Mouse (Mus musculus): ENCODE measurements around the gene Defb20. TPM values are rescaled to one million over a fixed set of nuclear protein-coding genes. Genes with fewer than 3 reads are reported as not detected.

Defb20 gene
- polyA plus RNA-seq, 2 experiments: not detected

- Histone ChIP-seq H3K4me2 (replicated peaks; ENCODE audit: low read depth, low read length, severe bottlenecking) (no peak overlapping the region), H3K4me1 (ENCODE audit: control insufficient read depth, insufficient read depth, low read length) (no peaks in the 10 kb centered on the region), H3K36me3 (ENCODE audit: control insufficient read depth, insufficient read depth, low read length) (no peaks in the 10 kb centered on the region), H3K27ac (replicated peaks; ENCODE audit: low read depth, low read length) (no peak overlapping the region), H3K27me3 (ENCODE audit: control insufficient read depth, insufficient read depth, low read length) (no peaks in the 10 kb centered on the region), H3K9me3 (ENCODE audit: control insufficient read depth, low read length) (no peaks in the 10 kb centered on the region), H3K9ac (ENCODE audit: low read depth, low read length, severe bottlenecking) (no peak overlapping the region), H3K4me3 (replicated peaks; ENCODE audit: low read length) (no peak overlapping the region)
- TF ChIP-seq POLR2A (IDR thresholded peaks at IDR 0.05; ENCODE audit: borderline replicate concordance, extremely low read depth, insufficient read depth, insufficient read length): no peak
- peak; percentile 23 for DNase-seq (ENCODE audit: low spot score)
- 36% methylated on average over 4 of the region's 4 CpGs for WGBS
- ATAC-seq (ENCODE audit: low FRiP score, low read depth): peak; percentile 75; the same call in 1 of the 2 replicates
These were observed 39.2 kb downstream of the Defb20 start for GRCm38 (mm10) chr2:152516084-152516483.

- Histone ChIP-seq H3K9ac (ENCODE audit: low read depth, low read length, severe bottlenecking) (no peak within 1 kb of the TSS), H3K27me3 (ENCODE audit: control insufficient read depth, insufficient read depth, low read length) (no peaks in the 10 kb centered on the region), H3K27ac (replicated peaks; ENCODE audit: low read depth, low read length) (no peak within 1 kb of the TSS), H3K4me2 (replicated peaks; ENCODE audit: low read depth, low read length, severe bottlenecking) (no peak within 1 kb of the TSS), H3K36me3 (ENCODE audit: control insufficient read depth, insufficient read depth, low read length) (no peaks in the 10 kb centered on the region), H3K4me3 (replicated peaks; ENCODE audit: low read length) (no peak within 1 kb of the TSS), H3K4me1 (ENCODE audit: control insufficient read depth, insufficient read depth, low read length) (no peaks in the 10 kb centered on the region), H3K9me3 (ENCODE audit: control insufficient read depth, low read length) (no peaks in the 10 kb centered on the region)
- DNase-seq (ENCODE audit: low spot score) (no peak), ATAC-seq (ENCODE audit: low FRiP score, low read depth) (no peak)
- no peak for TF ChIP-seq POLR2A (IDR thresholded peaks at IDR 0.05; ENCODE audit: borderline replicate concordance, extremely low read depth, insufficient read depth, insufficient read length)
- 68% methylated on average over 4 of the region's 4 CpGs for WGBS
These were observed 41.1 kb downstream of the Defb20 start, which contains the start of gene Defb28 for GRCm38 (mm10) chr2:152517981-152518380. Defb28 (plus strand) TSS chr2:152518255.

Other genes starting within 250 kb of the Defb20 start
- gene Tbc1d20, start 183.2 kb upstream of the Defb20 start, polyA plus RNA-seq (2012; rRNA removed): 63.1 and 71.2 TPM in 2 replicates
- 32.0 and 39.3 TPM in 2 replicates for gene Tbc1d20, start 183.2 kb upstream of the Defb20 start, polyA plus RNA-seq (2014; fragmentation: Nextera tagmentation; extraction: Ambion mirVana)
- 219 and 287 TPM in 2 replicates for gene Rbck1, start 144.4 kb upstream of the Defb20 start, polyA plus RNA-seq (2012; rRNA removed)
- gene Rbck1, start 144.4 kb upstream of the Defb20 start, polyA plus RNA-seq (2014; fragmentation: Nextera tagmentation; extraction: Ambion mirVana): 89.5 and 94.1 TPM in 2 replicates
- 0.77 and 0.99 TPM in 2 replicates for gene Trib3, start 133.0 kb upstream of the Defb20 start, polyA plus RNA-seq (2012; rRNA removed)
- gene Trib3, start 133.0 kb upstream of the Defb20 start, polyA plus RNA-seq (2014; fragmentation: Nextera tagmentation; extraction: Ambion mirVana): 1.2 and 1.4 TPM in 2 replicates
- 3.6 and 4.9 TPM in 2 replicates for gene Nrsn2, start 100.4 kb upstream of the Defb20 start, polyA plus RNA-seq (2012; rRNA removed)
- 2.5 and 2.7 TPM in 2 replicates for gene Nrsn2, start 100.4 kb upstream of the Defb20 start, polyA plus RNA-seq (2014; fragmentation: Nextera tagmentation; extraction: Ambion mirVana)
- gene Sox12, start 79.0 kb upstream of the Defb20 start, polyA plus RNA-seq (2012; rRNA removed): 48.8 and 60.7 TPM in 2 replicates
- gene Sox12, start 79.0 kb upstream of the Defb20 start, polyA plus RNA-seq (2014; fragmentation: Nextera tagmentation; extraction: Ambion mirVana): 13.5 and 17.1 TPM in 2 replicates
- gene Zcchc3, start 62.0 kb upstream of the Defb20 start, polyA plus RNA-seq (2012; rRNA removed): 33.5 and 35.6 TPM in 2 replicates
- gene Zcchc3, start 62.0 kb upstream of the Defb20 start, polyA plus RNA-seq (2014; fragmentation: Nextera tagmentation; extraction: Ambion mirVana): 38.1 and 47.0 TPM in 2 replicates
- gene 6820408C15Rik, start 61.5 kb upstream of the Defb20 start, polyA plus RNA-seq (2012; rRNA removed): 0.28 and 0.41 TPM in 2 replicates
- 0.18 and 0.30 TPM in 2 replicates for gene 6820408C15Rik, start 61.5 kb upstream of the Defb20 start, polyA plus RNA-seq (2014; fragmentation: Nextera tagmentation; extraction: Ambion mirVana)
- not detected in 2 replicates for gene Defb23, start 12.4 kb upstream of the Defb20 start, polyA plus RNA-seq (2012; rRNA removed)
- gene Defb23, start 12.4 kb upstream of the Defb20 start, polyA plus RNA-seq (2014; fragmentation: Nextera tagmentation; extraction: Ambion mirVana): not detected in 2 replicates
- gene Defb22, start 13.1 kb downstream of the Defb20 start, polyA plus RNA-seq (2012; rRNA removed): 0.13 TPM in 1 of 2 replicates, not detected in the other
- gene Defb22, start 13.1 kb downstream of the Defb20 start, polyA plus RNA-seq (2014; fragmentation: Nextera tagmentation; extraction: Ambion mirVana): not detected in 2 replicates
- not detected in 2 replicates for gene Defb26, start 34.6 kb downstream of the Defb20 start, polyA plus RNA-seq (2012; rRNA removed)
- gene Defb26, start 34.6 kb downstream of the Defb20 start, polyA plus RNA-seq (2014; fragmentation: Nextera tagmentation; extraction: Ambion mirVana): not detected in 2 replicates
- gene Defb28, start 41.2 kb downstream of the Defb20 start, polyA plus RNA-seq (2012; rRNA removed): 0.61 TPM in 1 of 2 replicates, not detected in the other
- gene Defb28, start 41.2 kb downstream of the Defb20 start, polyA plus RNA-seq (2014; fragmentation: Nextera tagmentation; extraction: Ambion mirVana): not detected in 2 replicates
- gene Defb29, start 63.0 kb downstream of the Defb20 start, polyA plus RNA-seq (2012; rRNA removed): not detected in 2 replicates
- gene Defb29, start 63.0 kb downstream of the Defb20 start, polyA plus RNA-seq (2014; fragmentation: Nextera tagmentation; extraction: Ambion mirVana): not detected in 2 replicates
- not detected in 2 replicates for gene Gm17416, start 92.3 kb downstream of the Defb20 start, polyA plus RNA-seq (2012; rRNA removed)
- not detected in 2 replicates for gene Gm17416, start 92.3 kb downstream of the Defb20 start, polyA plus RNA-seq (2014; fragmentation: Nextera tagmentation; extraction: Ambion mirVana)
- gene Defb21, start 95.7 kb downstream of the Defb20 start, polyA plus RNA-seq (2012; rRNA removed): not detected in 2 replicates
- not detected in 2 replicates for gene Defb21, start 95.7 kb downstream of the Defb20 start, polyA plus RNA-seq (2014; fragmentation: Nextera tagmentation; extraction: Ambion mirVana)
- not detected in 2 replicates for gene Defb19, start 103.2 kb downstream of the Defb20 start, polyA plus RNA-seq (2012; rRNA removed)
- not detected in 2 replicates for gene Defb19, start 103.2 kb downstream of the Defb20 start, polyA plus RNA-seq (2014; fragmentation: Nextera tagmentation; extraction: Ambion mirVana)
- not detected in 2 replicates for gene Defb45, start 122.3 kb downstream of the Defb20 start, polyA plus RNA-seq (2012; rRNA removed)
- not detected in 2 replicates for gene Defb45, start 122.3 kb downstream of the Defb20 start, polyA plus RNA-seq (2014; fragmentation: Nextera tagmentation; extraction: Ambion mirVana)
- not detected in 2 replicates for gene Defb36, start 127.3 kb downstream of the Defb20 start, polyA plus RNA-seq (2012; rRNA removed)
- gene Defb36, start 127.3 kb downstream of the Defb20 start, polyA plus RNA-seq (2014; fragmentation: Nextera tagmentation; extraction: Ambion mirVana): not detected in 2 replicates
- gene Defb25, start 146.0 kb downstream of the Defb20 start, polyA plus RNA-seq (2012; rRNA removed): 0.68 and 0.77 TPM in 2 replicates
- gene Defb25, start 146.0 kb downstream of the Defb20 start, polyA plus RNA-seq (2014; fragmentation: Nextera tagmentation; extraction: Ambion mirVana): 1.6 and 3.2 TPM in 2 replicates
- gene Rem1, start 149.9 kb downstream of the Defb20 start, polyA plus RNA-seq (2012; rRNA removed): 3.9 and 4.7 TPM in 2 replicates
- 2.6 and 4.4 TPM in 2 replicates for gene Rem1, start 149.9 kb downstream of the Defb20 start, polyA plus RNA-seq (2014; fragmentation: Nextera tagmentation; extraction: Ambion mirVana)
- gene H13, start 192.4 kb downstream of the Defb20 start, polyA plus RNA-seq (2012; rRNA removed): 148 and 194 TPM in 2 replicates
- 151 and 153 TPM in 2 replicates for gene H13, start 192.4 kb downstream of the Defb20 start, polyA plus RNA-seq (2014; fragmentation: Nextera tagmentation; extraction: Ambion mirVana)
- 11.8 and 18.6 TPM in 2 replicates for gene Mcts2, start 210.0 kb downstream of the Defb20 start, polyA plus RNA-seq (2012; rRNA removed)
- 26.8 and 27.2 TPM in 2 replicates for gene Mcts2, start 210.0 kb downstream of the Defb20 start, polyA plus RNA-seq (2014; fragmentation: Nextera tagmentation; extraction: Ambion mirVana)

All from limb, embryonic 14.5 days (tissue).